Mouse (Mus musculus): Measurements from ENCODE around the gene Tspan15.

DNA sequence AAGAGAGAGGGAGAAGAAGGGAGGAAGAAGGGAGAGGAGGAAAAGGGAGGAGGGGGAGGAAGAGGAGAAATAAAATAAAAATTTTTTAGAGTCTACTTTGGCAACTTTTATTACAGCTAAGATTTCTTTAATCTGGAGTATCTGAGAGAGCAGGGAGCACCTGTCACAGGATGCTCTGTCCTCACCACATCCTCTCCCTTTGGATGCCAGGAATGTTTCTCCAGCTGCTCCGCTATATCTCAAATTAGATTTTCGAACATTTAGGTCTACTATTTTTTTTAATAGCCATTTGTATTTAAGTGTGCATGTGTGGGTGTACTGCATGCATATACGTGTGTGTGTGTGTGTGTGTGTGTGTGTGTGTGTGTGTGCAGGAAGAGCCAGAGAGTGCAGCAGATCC is 51.1 kb downstream of the Tspan15 start:
- TF ChIP-seq CTCF (IDR thresholded peaks at IDR 0.05) (no peak), EP300 (IDR thresholded peaks at IDR 0.05) (no peak)
